Mouse (Mus musculus) heart, postnatal 36 days (tissue): ENCODE results near the gene Scnn1a. TPM values are rescaled to one million over a fixed set of nuclear protein-coding genes. Genes with fewer than 3 reads are reported as not detected.

Experiments used
- DNase-seq, 2 experiments: peaks; one replicate each; pipeline ENCODE4 v3.0.0; 2021 to 2022
- intact Hi-C: fragments of 180-260 bp; cut with DNase I; formaldehyde crosslinking; loops from one replicate; pipeline ENCODE4 v1.15.1; 2025
- total RNA-seq, 2 experiments: library from RNA; stranded (reverse); gene quantifications; 2 replicates each; pipeline ENCODE4 v1.2.3; 2021

Gene Scnn1a
- total RNA-seq, 2 experiments from 2014 or later: 0.46 to 1.1 TPM

DNA sequence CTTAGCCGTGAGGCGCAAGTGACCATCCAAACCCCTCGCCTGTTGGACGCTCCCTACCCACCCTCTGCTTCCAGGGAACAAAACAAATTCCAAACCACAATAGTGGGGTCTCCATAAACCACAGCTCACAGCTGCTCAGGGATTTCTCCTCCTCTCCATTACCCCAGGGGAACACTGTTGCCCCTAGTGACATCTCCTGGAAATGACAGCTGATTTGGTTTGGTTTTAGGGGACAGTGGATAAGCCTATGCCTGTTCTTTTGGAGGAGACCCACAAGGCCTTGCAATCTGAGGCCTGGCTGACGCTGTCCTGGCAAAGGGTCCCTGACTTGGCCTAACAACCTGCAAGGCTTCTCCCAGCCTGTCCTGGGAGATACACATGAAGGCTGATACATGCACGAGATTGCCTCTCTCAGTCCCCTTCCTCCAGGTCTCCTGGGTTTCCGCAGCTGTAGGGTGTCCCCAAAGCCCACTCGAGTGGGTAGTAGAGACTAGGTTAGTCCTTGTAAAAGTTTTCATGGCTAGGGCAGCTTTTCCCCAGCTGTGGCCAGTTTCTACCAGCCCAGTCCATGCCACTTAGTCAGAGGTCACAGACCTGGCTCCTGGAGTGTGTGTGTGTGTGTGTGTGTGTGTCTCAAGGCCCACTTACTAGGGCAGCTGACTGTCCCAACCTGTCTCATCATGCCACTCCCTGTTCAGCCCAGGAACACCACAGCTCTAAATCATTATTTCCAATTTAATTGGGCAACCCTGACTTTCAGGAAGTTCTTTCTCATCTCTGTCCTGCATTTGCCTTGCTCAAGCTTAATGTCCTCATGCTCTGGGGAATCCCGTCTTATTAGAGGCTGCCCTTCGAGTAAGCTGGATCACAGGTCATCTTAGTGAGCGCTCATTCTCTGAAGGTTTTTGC, 64.9 kb downstream of the Scnn1a start:
- intact Hi-C loops: no loop called here
- DNase-seq: no peak

DNA sequence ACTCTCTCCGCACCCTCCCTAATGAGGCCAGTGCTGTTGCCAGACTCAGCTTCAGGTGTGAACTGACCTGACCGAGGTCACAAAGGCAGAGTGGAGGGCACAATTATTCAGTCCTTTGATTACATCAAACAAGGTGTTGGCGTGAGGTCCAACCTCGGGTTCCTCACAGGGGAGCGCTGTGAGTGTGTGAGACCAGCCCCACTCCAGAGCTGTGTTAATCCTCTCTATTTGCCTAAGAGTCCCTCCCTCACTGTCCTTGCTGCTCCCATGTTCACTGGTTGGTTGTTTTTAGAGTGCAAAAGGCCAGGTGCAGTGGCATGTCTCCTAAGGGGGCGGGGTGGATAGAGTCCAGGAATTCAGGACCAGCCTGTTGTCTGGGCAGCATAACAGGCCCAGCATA, 65.6 kb downstream of the Scnn1a start:
- intact Hi-C loops: no loop called here
- no peak for DNase-seq

DNA sequence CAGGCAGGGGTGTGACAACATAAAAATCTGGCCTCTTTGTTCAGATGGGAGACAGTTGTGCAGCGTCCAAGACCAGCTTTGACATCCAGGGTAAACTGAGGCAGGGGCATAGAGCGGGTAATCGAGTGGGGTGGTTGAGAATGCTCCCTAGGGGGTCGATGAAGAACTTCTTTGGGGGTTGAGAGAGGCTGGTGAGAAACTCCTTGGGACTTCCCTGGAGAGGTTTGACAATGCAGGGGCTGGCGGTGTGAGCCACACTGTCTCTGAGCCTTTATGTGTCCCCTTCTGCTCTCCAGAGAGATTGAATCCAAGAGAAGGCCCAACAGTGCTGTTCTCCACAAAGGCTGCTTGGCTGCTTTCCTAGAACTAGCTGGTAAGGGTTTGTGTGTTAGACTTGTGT, 69.4 kb downstream of the Scnn1a start:
- intact Hi-C loops: no loop called here
- DNase-seq: no peak

Other genes with a start within 250 kb of the Scnn1a start
- gene Chd4, start 224.7 kb upstream of the Scnn1a start, total RNA-seq: 100 to 1,000 TPM; 118 to 127 TPM
- 10 to 100 TPM; 20.3 to 21.0 TPM for gene Nop2, start 188.8 kb upstream of the Scnn1a start, total RNA-seq
- 1 to 10 TPM; 6.6 to 9.4 TPM for gene Iffo1, start 175.4 kb upstream of the Scnn1a start, total RNA-seq
- 1,000 to 10,000 TPM; 4,473 to 4,723 TPM for gene Gapdh, start 154.2 kb upstream of the Scnn1a start, total RNA-seq
- 10 to 100 TPM; 20.8 to 25.3 TPM for gene Ncapd2, start 129.0 kb upstream of the Scnn1a start, total RNA-seq
- gene Mrpl51, start 128.9 kb upstream of the Scnn1a start, total RNA-seq: 100 to 1,000 TPM; 308 to 334 TPM
- gene Vamp1, start 105.1 kb upstream of the Scnn1a start, total RNA-seq: 1 to 10 TPM; 5.0 to 6.5 TPM
- gene Tapbpl, start 88.8 kb upstream of the Scnn1a start, total RNA-seq: 1 to 10 TPM; 4.4 to 5.1 TPM
- under 1 TPM in 1 of 2 experiments, not detected in 1; 0.49 TPM for gene Cd27, start 83.6 kb upstream of the Scnn1a start, total RNA-seq
- not detected for gene Tuba3a, start 34.6 kb upstream of the Scnn1a start, total RNA-seq
- 10 to 100 TPM; 28.8 to 31.3 TPM for gene Ltbr, start 6.8 kb upstream of the Scnn1a start, total RNA-seq
- gene Tnfrsf1a, start 28.7 kb downstream of the Scnn1a start, total RNA-seq: 10 to 100 TPM; 59.6 to 63.7 TPM
- gene Plekhg6, start 60.1 kb downstream of the Scnn1a start, total RNA-seq: not detected
- 10 to 100 TPM; 54.7 to 59.2 TPM for gene Cd9, start 174.1 kb downstream of the Scnn1a start, total RNA-seq
- gene Vwf, start 226.1 kb downstream of the Scnn1a start, total RNA-seq: 100 to 1,000 TPM; 107 to 114 TPM